Mouse (Mus musculus): ENCODE measurements around the gene Dnah12.
"Not testable (repeated sequence)": the region's sequence is repeated elsewhere in the genome, so short reads cannot be mapped to it uniquely, and the experiment has no call there.

Dnah12 gene

GRCm38 (mm10) chr14:26881700-26882099 is 188.6 kb downstream of the Dnah12 start:
- DNase-seq (ENCODE audit: inconsistent ontology term): no peak

DNA sequence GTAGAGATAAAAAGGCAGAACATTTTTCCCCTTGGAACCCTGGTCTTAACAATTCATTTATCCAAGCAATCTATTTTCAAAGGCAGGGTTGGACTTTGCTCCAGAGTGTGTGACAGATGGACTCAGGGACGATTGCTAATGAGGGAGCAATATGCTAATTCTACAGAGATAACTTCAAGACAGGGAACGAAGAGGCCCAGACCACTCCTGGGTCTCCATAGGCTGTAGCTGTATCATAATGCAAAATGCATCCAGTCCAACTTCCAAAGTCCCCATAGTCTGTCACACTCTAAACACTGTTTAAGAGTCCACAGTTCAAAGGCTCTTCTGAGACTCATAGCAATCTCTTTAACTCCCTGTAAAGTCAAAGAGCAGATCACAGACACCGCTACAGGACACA is 194.2 kb downstream of the Dnah12 start:
- no peak for DNase-seq (ENCODE audit: inconsistent ontology term)

DNA sequence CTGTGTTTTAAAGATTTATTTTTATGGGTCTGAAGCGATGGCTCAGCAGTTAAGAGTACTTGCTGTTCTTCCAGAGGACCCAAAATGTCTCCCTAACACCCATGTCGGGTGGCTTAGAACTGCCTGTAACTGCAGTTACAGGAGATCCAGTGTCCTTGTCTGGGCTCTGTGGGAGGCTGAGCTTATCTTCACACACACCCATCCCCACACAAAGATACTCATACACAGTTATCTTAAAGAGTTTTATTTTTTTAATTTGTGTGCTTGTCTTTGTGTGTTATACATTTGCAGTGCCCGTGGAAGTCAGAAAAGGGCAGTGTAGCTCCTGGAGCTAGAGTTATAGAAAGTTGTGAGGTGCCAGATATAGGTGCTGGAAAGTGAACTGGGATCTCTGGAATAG is 197.7 kb downstream of the Dnah12 start:
- DNase-seq (ENCODE audit: inconsistent ontology term): no peak

DNA sequence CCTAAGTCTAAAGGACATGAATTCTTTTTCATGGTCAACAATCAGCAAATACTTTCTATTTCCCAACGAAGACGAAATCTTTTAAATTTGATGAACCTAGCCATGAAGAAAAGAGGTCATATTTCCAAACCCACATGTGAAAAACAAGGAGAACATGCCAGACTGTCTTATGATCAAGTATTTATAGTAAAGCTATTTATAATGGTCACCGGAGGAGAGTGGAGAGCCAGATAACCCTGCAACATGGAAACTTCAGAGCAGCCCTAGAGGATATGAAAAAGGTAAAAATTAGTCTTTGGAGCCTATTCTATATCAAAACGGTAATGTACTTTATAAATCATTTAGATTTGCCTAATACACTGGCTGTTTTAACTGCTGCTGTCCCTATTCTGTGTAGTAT is 201.3 kb downstream of the Dnah12 start, which contains the start of gene Asb14:
Asb14 (plus strand) TSS at position 166 of the 400 bp plus-strand sequence.
- no peak for DNase-seq (ENCODE audit: inconsistent ontology term)

GRCm38 (mm10) chr14:26899490-26899889 is 206.4 kb downstream of the Dnah12 start:
- DNase-seq (ENCODE audit: inconsistent ontology term): no peak

- no peak for DNase-seq (ENCODE audit: inconsistent ontology term)
Observed at GRCm38 (mm10) chr14:26900893-26901292, 207.8 kb downstream of the Dnah12 start.

DNA sequence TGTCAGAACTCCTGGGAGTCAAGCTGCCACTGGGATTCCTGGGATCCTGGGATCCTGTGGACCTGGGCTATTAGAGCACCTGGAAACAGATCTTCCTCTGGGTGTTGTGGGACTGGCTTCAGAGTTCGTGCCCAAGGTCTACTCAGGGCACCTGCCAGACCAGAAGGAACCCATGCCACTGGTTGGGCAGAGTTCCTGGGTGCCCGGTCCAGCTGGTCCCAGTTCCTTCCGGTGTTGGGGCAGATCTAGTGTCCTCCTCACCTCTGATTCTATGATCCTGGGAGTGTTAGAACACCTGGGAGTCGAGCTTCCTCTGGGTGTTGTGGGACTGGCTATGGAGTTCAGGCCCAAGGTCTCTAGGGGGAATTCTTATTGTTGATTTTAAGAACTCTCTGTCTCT is 214.3 kb downstream of the Dnah12 start:
- no peak for DNase-seq (ENCODE audit: inconsistent ontology term)

DNA sequence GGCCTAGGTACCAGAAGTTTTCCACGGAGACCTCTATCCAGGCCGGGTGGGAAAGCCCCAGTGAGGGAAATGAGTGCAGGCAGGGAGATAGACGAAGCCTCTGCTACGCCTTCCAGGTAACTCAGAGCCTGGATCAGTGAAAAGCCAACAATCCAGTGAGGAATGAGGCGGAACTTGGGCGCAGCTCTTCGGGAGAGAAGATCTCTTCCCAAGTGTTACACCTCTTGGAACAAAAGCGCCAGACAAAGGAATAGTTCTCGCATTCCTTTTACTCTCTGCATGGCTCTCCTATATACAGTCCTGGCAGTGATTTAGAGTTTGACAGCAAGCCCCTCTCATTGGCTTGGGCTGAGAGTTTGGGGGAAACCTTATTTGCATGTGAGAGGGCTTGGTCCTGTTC is 217.4 kb downstream of the Dnah12 start:
- DNase-seq (ENCODE audit: inconsistent ontology term): not testable (repeated sequence)

GRCm38 (mm10) chr14:26911201-26911600 is 218.1 kb downstream of the Dnah12 start:
- peak; percentile 47 for DNase-seq (ENCODE audit: inconsistent ontology term)

- DNase-seq (ENCODE audit: inconsistent ontology term): no peak
Observed at GRCm38 (mm10) chr14:26911826-26912225, 218.8 kb downstream of the Dnah12 start.

GRCm38 (mm10) chr14:26913681-26914268 is 220.7 kb downstream of the Dnah12 start:
- DNase-seq (ENCODE audit: inconsistent ontology term): peak; percentile 88

DNA sequence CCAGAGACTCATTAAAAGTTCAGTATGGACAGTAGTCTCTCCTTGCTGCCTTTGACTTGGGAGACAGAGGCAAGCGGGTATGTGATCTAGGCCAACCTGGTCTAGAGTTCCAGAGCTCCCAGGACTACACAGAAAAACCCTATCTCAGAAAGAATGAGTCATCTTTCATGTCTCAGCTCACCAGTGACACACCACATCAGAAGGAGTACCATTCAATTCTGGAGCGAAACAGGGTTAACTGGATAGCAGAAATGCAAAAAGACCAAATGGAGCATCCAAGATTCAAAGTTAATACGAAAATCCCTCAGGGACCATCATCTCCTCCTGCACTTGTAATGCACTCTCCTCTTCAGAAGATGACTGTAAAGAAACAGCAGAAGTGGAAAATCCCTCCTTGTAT is 226.2 kb downstream of the Dnah12 start:
- no peak for DNase-seq (ENCODE audit: inconsistent ontology term)

DNA sequence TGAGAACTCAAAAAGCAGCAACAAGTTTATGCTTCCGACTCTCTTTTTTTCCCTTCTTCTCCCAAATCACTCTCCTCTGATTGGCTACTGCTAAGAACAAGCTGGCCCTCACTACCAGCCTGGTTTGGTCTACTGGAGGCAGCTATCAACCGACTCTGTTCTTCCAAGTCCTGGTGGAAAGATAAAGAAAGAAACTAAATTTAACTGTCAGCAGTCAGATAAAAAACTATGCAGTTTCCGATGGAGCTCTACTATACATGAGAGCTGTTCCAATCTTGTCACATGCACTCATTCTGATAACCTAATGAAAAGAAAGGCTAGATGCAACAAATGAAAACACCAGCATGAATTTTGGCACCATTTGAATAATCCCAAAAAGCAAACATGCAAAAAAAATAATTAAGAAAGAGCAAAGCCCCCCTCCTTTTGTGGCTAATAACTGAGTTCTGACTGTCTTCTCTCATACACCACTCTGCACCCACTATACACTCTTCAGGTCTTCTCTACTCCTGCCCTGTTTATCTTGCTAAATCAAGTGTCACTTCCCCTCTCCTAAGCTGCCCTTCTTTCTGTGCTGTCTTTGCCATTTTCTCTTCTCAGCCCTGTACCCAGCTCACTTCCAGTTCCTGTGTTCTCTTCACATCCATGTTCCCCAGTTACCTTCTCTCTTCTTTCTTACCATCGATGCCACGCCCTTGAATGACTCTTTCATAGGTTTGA is 230.8 kb downstream of the Dnah12 start:
- DNase-seq (ENCODE audit: inconsistent ontology term): no peak

GRCm38 (mm10) chr14:26934891-26935290 is 241.8 kb downstream of the Dnah12 start:
- no peak for DNase-seq (ENCODE audit: inconsistent ontology term)

DNA sequence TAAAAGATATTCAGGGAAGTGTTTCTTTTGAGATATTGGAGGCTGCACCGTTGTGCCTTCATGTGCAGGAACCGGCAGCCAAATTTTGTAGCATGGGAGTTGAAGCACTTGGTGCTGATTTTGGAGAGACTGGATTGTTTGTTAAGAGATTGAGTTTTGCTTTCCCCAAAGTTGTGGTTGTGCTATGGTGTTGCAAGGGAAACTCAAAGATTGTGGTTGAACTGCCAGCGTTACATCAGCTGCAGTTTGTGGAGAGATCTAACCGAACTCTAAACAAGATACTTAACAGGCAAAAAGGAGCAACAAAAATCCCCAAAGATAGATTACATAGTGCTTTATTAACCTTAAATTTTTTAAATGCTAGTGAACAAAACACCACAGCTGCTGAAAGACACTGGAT is 242.5 kb downstream of the Dnah12 start:
- DNase-seq (ENCODE audit: inconsistent ontology term): no peak

Data from Muller cell, postnatal 12 days (primary cell).